Mouse (Mus musculus) embryonic facial prominence, embryonic 11.5 days (tissue): ENCODE measurements around the gene Dgat2l6. TPM values are rescaled to one million over a fixed set of nuclear protein-coding genes. Genes with fewer than 3 reads are reported as not detected.

Experiments used
- polyA plus RNA-seq: library from polyadenylated mRNA; unstranded; fragments of >200 nt; fragmentation: Nextera tagmentation; extraction: Ambion mirVana; gene quantifications from 2 replicates; pipeline ENCODE4 v1.2.1, GENCODE M21; 2014

Gene Dgat2l6
- polyA plus RNA-seq, 1 experiment from 2014 or later = not detected

Other genes with a start within 250 kb of the Dgat2l6 start
- gene Otud6a, start 95.8 kb upstream of the Dgat2l6 start, polyA plus RNA-seq = 0.25 TPM in 1 of 2 replicates, not detected in the other
- 0.10 and 0.55 TPM in 2 replicates for gene Awat2, start 82.1 kb upstream of the Dgat2l6 start, polyA plus RNA-seq
- 48.2 and 50.8 TPM in 2 replicates for gene Igbp1, start 30.5 kb upstream of the Dgat2l6 start, polyA plus RNA-seq
- not detected in 2 replicates for gene Awat1, start 47.4 kb downstream of the Dgat2l6 start, polyA plus RNA-seq
- not detected in 2 replicates for gene P2ry4, start 70.0 kb downstream of the Dgat2l6 start, polyA plus RNA-seq
- gene Arr3, start 80.7 kb downstream of the Dgat2l6 start, polyA plus RNA-seq = not detected in 2 replicates
- 52.0 and 61.4 TPM in 2 replicates for gene Kif4, start 100.9 kb downstream of the Dgat2l6 start, polyA plus RNA-seq
- gene Pdzd11, start 101.7 kb downstream of the Dgat2l6 start, polyA plus RNA-seq = 131 and 132 TPM in 2 replicates
- gene Gdpd2, start 205.0 kb downstream of the Dgat2l6 start, polyA plus RNA-seq = 3.3 and 4.3 TPM in 2 replicates
- gene Dlg3, start 242.9 kb downstream of the Dgat2l6 start, polyA plus RNA-seq = 4.8 and 10.9 TPM in 2 replicates